Mouse (Mus musculus) MEL (cell line): ENCODE measurements around the gene Enc1. TPM values are rescaled to one million over a fixed set of nuclear protein-coding genes. Genes with fewer than 3 reads are reported as not detected.

Experiments
- DNase-seq: peaks from one replicate; pipeline ENCODE4 v3.0.0; 2011; ENCODE audit warnings: low read depth, low spot score
- H3K27ac ChIP-seq: 2 replicates; pipeline ENCODE4 v1.5.1; 2012; ENCODE audit warnings: low read depth, mild to moderate bottlenecking, control low read depth, low read length, moderate library complexity; ENCODE audit not compliant: control insufficient read depth
- H3K27me3 ChIP-seq, 2 experiments: fragments of 150-350 bp in 1 of 2; sonication (generic) in 1 of 2; 2 replicates each; pipeline ENCODE4 v1.6.1; 2012; ENCODE audit warnings: low read length in 2 of 2, mild to moderate bottlenecking in 2 of 2, improper control_type of control experiment in 1 of 2, moderate library complexity in 1 of 2; ENCODE audit not compliant: insufficient read depth in 2 of 2, control insufficient read depth in 1 of 2
- H3K36me3 ChIP-seq, 2 experiments: 2 replicates each; pipeline ENCODE4 v1.6.1; 2012 to 2014; ENCODE audit warnings: low read length in 2 of 2, improper control_type of control experiment in 1 of 2, inconsistent platforms in 1 of 2, mild to moderate bottlenecking in 1 of 2; ENCODE audit not compliant: insufficient read depth in 2 of 2, control insufficient read depth in 1 of 2
- H3K4me1 ChIP-seq, 2 experiments: fragments of 150-350 bp in 1 of 2; sonication (generic) in 1 of 2; 2 replicates each; pipeline ENCODE4 v1.6.1; 2012; ENCODE audit warnings: low read length in 2 of 2, improper control_type of control experiment in 1 of 2, mild to moderate bottlenecking in 1 of 2; ENCODE audit not compliant: insufficient read depth in 2 of 2, control insufficient read depth in 1 of 2
- H3K4me3 ChIP-seq, 2 experiments: fragments of 150-350 bp in 1 of 2; sonication (generic) in 1 of 2; 2 replicates each; pipeline ENCODE4 v1.5.1; 2012; ENCODE audit warnings: low read depth in 2 of 2, low read length in 2 of 2, mild to moderate bottlenecking in 2 of 2, moderate library complexity in 2 of 2, control low read depth in 1 of 2, improper control_type of control experiment in 1 of 2; ENCODE audit not compliant: control insufficient read depth in 1 of 2, insufficient read depth in 1 of 2
- H3K79me2 ChIP-seq: 2 replicates; pipeline ENCODE4 v1.6.1; 2012; ENCODE audit warnings: mild to moderate bottlenecking, low read length, moderate library complexity; ENCODE audit not compliant: control insufficient read depth, poor library complexity, insufficient read depth
- H3K9ac ChIP-seq: 2 replicates; pipeline ENCODE4 v1.6.1; 2012; ENCODE audit warnings: low read depth, mild to moderate bottlenecking, control low read depth, low read length, moderate library complexity; ENCODE audit not compliant: control insufficient read depth, poor library complexity, severe bottlenecking
- H3K9me3 ChIP-seq: fragments of 150-350 bp; sonication (generic); replicated peaks from 2 replicates; pipeline ENCODE4 v1.6.1; 2012; ENCODE audit warnings: mild to moderate bottlenecking, low read length, improper control_type of control experiment, moderate library complexity; ENCODE audit not compliant: insufficient read depth
- BHLHE40 ChIP-seq: IDR thresholded peaks from 2 replicates; pipeline ENCODE4 v1.6.1; 2012; ENCODE audit warnings: low read depth, mild to moderate bottlenecking, inconsistent platforms, low read length, improper control_type of control experiment, borderline replicate concordance
- CHD1 ChIP-seq: IDR thresholded peaks from 2 replicates; pipeline ENCODE4 v1.6.1; 2012; ENCODE audit warnings: low read depth, mild to moderate bottlenecking, inconsistent platforms, low read length, improper control_type of control experiment
- CTCF ChIP-seq, 3 experiments: IDR thresholded peaks in 2 of 3; conservative IDR thresholded peaks in 1 of 3; 2 replicates each; pipeline ENCODE4 v1.5.1; 2011 to 2012; ENCODE audit warnings: low read length in 3 of 3, low read depth in 2 of 3, mild to moderate bottlenecking in 2 of 3, improper control_type of control experiment in 1 of 3, inconsistent platforms in 1 of 3, mixed read lengths in 1 of 3, moderate library complexity in 1 of 3; ENCODE audit not compliant: control insufficient read depth in 1 of 3, insufficient read depth in 1 of 3, poor library complexity in 1 of 3, severe bottlenecking in 1 of 3
- EP300 ChIP-seq, 2 experiments: IDR thresholded peaks; 2 replicates each; pipeline ENCODE4 v1.6.1; 2011; ENCODE audit warnings: improper control_type of control experiment in 2 of 2, low read length in 2 of 2, low read depth in 1 of 2, mild to moderate bottlenecking in 1 of 2
- ETS1 ChIP-seq: IDR thresholded peaks from 2 replicates; pipeline ENCODE4 v1.6.1; 2012; ENCODE audit warnings: low read depth, mild to moderate bottlenecking, inconsistent platforms, low read length, improper control_type of control experiment, moderate library complexity
- GABPA ChIP-seq: IDR thresholded peaks from 2 replicates; pipeline ENCODE4 v1.6.1; 2012; ENCODE audit warnings: low read depth, mild to moderate bottlenecking, inconsistent platforms, low read length, improper control_type of control experiment, moderate library complexity
- GATA1 ChIP-seq: IDR thresholded peaks from 2 replicates; pipeline ENCODE4 v1.6.1; 2011; ENCODE audit warnings: low read depth, low read length, improper control_type of control experiment
- HCFC1 ChIP-seq: IDR thresholded peaks from 2 replicates; pipeline ENCODE4 v1.6.1; 2012; ENCODE audit warnings: low read depth, mild to moderate bottlenecking, inconsistent platforms, low read length, improper control_type of control experiment, moderate library complexity
- MAFK ChIP-seq: IDR thresholded peaks from 2 replicates; pipeline ENCODE4 v1.6.1; 2011; ENCODE audit warnings: low read depth, mild to moderate bottlenecking, low read length, improper control_type of control experiment, borderline replicate concordance
- MAX ChIP-seq: IDR thresholded peaks from 2 replicates; pipeline ENCODE4 v1.6.1; 2011; ENCODE audit warnings: low read length, improper control_type of control experiment
- MAZ ChIP-seq: IDR thresholded peaks from 2 replicates; pipeline ENCODE4 v1.6.1; 2012; ENCODE audit warnings: low read depth, mild to moderate bottlenecking, inconsistent platforms, low read length, improper control_type of control experiment
- MXI1 ChIP-seq: IDR thresholded peaks from 2 replicates; pipeline ENCODE4 v1.6.1; 2011; ENCODE audit warnings: mild to moderate bottlenecking, low read depth, low read length, improper control_type of control experiment
- NELFE ChIP-seq: IDR thresholded peaks from 2 replicates; pipeline ENCODE4 v1.6.1; 2011; ENCODE audit warnings: low read depth, low read length, improper control_type of control experiment
- NRF1 ChIP-seq: IDR thresholded peaks from 2 replicates; pipeline ENCODE4 v1.6.1; 2014; ENCODE audit warnings: low read depth, mild to moderate bottlenecking, inconsistent platforms, low read length, improper control_type of control experiment, moderate library complexity; ENCODE audit not compliant: poor library complexity, insufficient read depth, severe bottlenecking
- POLR2A ChIP-seq, 2 experiments: IDR thresholded peaks; 2 replicates each; pipeline ENCODE4 v1.6.1; 2011 to 2012; ENCODE audit warnings: low read length in 2 of 2, mild to moderate bottlenecking in 2 of 2, control low read depth in 1 of 2, improper control_type of control experiment in 1 of 2, low read depth in 1 of 2, moderate library complexity in 1 of 2; ENCODE audit not compliant: control insufficient read depth in 1 of 2, insufficient read depth in 1 of 2, poor library complexity in 1 of 2
- POLR2AphosphoS2 ChIP-seq: IDR thresholded peaks from 2 replicates; pipeline ENCODE4 v1.6.1; 2011; ENCODE audit warnings: low read length, improper control_type of control experiment
- RAD21 ChIP-seq: IDR thresholded peaks from 2 replicates; pipeline ENCODE4 v1.6.1; 2011; ENCODE audit warnings: mild to moderate bottlenecking, low read depth, low read length, improper control_type of control experiment
- RCOR1 ChIP-seq: IDR thresholded peaks from 2 replicates; pipeline ENCODE4 v1.6.1; 2012; ENCODE audit warnings: low read depth, mild to moderate bottlenecking, inconsistent platforms, low read length, improper control_type of control experiment
- SIN3A ChIP-seq: IDR thresholded peaks from 2 replicates; pipeline ENCODE4 v1.6.1; 2012; ENCODE audit warnings: low read length, improper control_type of control experiment, inconsistent platforms
- SMC3 ChIP-seq: IDR thresholded peaks from 2 replicates; pipeline ENCODE4 v1.6.1; 2011; ENCODE audit warnings: low read depth, low read length, improper control_type of control experiment
- TBP ChIP-seq: IDR thresholded peaks from 2 replicates; pipeline ENCODE4 v1.8.0; 2011; ENCODE audit warnings: low read depth, low read length, improper control_type of control experiment
- UBTF ChIP-seq: IDR thresholded peaks from 2 replicates; pipeline ENCODE4 v1.6.1; 2012; ENCODE audit warnings: low read depth, mild to moderate bottlenecking, inconsistent platforms, low read length, improper control_type of control experiment, moderate library complexity, borderline replicate concordance; ENCODE audit not compliant: insufficient read depth
- ZC3H11A ChIP-seq: IDR thresholded peaks from 2 replicates; pipeline ENCODE4 v1.6.1; 2012; ENCODE audit warnings: low read depth, mild to moderate bottlenecking, inconsistent platforms, low read length, improper control_type of control experiment
- ZKSCAN1 ChIP-seq: IDR thresholded peaks from 2 replicates; pipeline ENCODE4 v1.6.1; 2012; ENCODE audit warnings: low read depth, mild to moderate bottlenecking, inconsistent platforms, low read length, improper control_type of control experiment, moderate library complexity
- ZMIZ1 ChIP-seq: IDR thresholded peaks from 2 replicates; pipeline ENCODE4 v1.6.1; 2012; ENCODE audit warnings: low read depth, mild to moderate bottlenecking, inconsistent platforms, low read length, improper control_type of control experiment, moderate library complexity
- polyA plus RNA-seq, 2 experiments: library from polyadenylated mRNA; stranded (reverse) in 1 of 2; unstranded in 1 of 2; fragments of >175 nt in 1 of 2; fragments of >200 nt in 1 of 2; gene quantifications; 2 replicates each; pipeline versions ENCODE4 v1.2.1 to v1.2.4; 2012; ENCODE audit warnings: low replicate concordance in 2 of 2, low read depth in 1 of 2; ENCODE audit not compliant: insufficient read length in 2 of 2, insufficient read depth in 1 of 2, missing spikeins in 1 of 2
- total RNA-seq: library from RNA; depleted of rRNA; stranded (reverse); fragments of 300-350 nt; gene quantifications from 2 replicates; pipeline ENCODE4 v1.2.3, GENCODE M21; 2012

Enc1 gene
- total and polyA plus RNA-seq, 3 experiments, result not detected

DNA sequence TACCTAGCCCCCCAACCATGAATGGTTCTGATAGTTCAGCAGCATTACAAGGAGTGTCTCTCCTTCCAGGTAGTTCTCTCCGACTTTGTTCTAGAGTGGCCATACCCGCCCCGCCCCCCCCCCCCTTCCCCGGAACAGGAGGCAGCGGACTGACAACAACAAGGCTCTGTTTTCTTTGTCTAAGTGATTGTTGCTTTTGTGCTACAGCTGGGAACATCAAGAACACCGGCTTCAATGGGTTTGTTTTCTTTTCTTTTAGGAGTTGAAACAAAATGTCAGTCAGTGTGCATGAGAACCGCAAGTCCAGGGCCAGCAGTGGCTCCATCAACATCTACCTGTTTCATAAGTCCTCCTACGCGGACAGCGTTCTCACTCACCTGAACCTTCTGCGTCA is 3.8 kb downstream of the Enc1 start (continued):
- TF ChIP-seq MXI1, result no peak

- Histone ChIP-seq H3K9ac (no peak overlapping the region), H3K4me3 (no peak overlapping the region), H3K79me2 (no peaks in the 10 kb centered on the region), H3K9me3 (no peaks in the 10 kb centered on the region), H3K27me3 (no peaks in the 10 kb centered on the region), H3K27ac (no peak overlapping the region), H3K36me3 (no peaks in the 10 kb centered on the region), H3K4me1 (no peaks in the 10 kb centered on the region)
- TF ChIP-seq MAFK (no peak), RAD21 (no peak), POLR2AphosphoS2 (no peak), CHD1 (no peak), BHLHE40 (no peak), ETS1 (no peak), GABPA (no peak)
- no peak for DNase-seq
These were observed 4.3 kb downstream of the Enc1 start for GRCm38 (mm10) chr13:97245157-97245556.

- no peaks in the 10 kb centered on the region for H3K79me2 ChIP-seq
- no peak overlapping the region for H3K27ac ChIP-seq
- H3K27me3 ChIP-seq, result no peaks in the 10 kb centered on the region
- no peak for TF ChIP-seq TBP
- TF ChIP-seq GABPA, result no peak
- no peak for TF ChIP-seq ZC3H11A
- no peak for TF ChIP-seq POLR2A (IDR thresholded peaks at IDR 0.05; ENCODE audit: control insufficient read depth in 1 of 2, insufficient read depth in 1 of 2, low read depth in 1 of 2, low read length in 2 of 2, poor library complexity in 1 of 2)
- no peak for TF ChIP-seq MAX
- no peak for TF ChIP-seq NELFE
- TF ChIP-seq ZKSCAN1, result no peak
- no peak for TF ChIP-seq NRF1
- TF ChIP-seq HCFC1, result no peak
- TF ChIP-seq MAZ, result no peak
- no peak for TF ChIP-seq SIN3A
- TF ChIP-seq EP300 (IDR thresholded peaks at IDR 0.05; ENCODE audit: low read depth in 1 of 2, low read length in 2 of 2), result no peak
- no peak for TF ChIP-seq RCOR1
- TF ChIP-seq GATA1, result no peak
- TF ChIP-seq CHD1, result no peak
- TF ChIP-seq ZMIZ1, result no peak
- TF ChIP-seq ETS1, result no peak
- no peak for TF ChIP-seq UBTF
- TF ChIP-seq CTCF (IDR thresholded peaks at IDR 0.05 in 2 of 3, conservative IDR thresholded peaks at IDR 0.05 in 1 of 3; ENCODE audit: control insufficient read depth in 1 of 3, insufficient read depth in 1 of 3, low read depth in 2 of 3, low read length in 3 of 3, poor library complexity in 1 of 3, severe bottlenecking in 1 of 3), result no peak
- TF ChIP-seq SMC3, result no peak
- TF ChIP-seq, all 39 proteins: peak for 0
- no peaks in the 10 kb centered on the region for H3K36me3 ChIP-seq
- H3K9ac ChIP-seq, result no peak overlapping the region
- no peaks in the 10 kb centered on the region for H3K4me1 ChIP-seq
- no peak overlapping the region for H3K4me3 ChIP-seq
- H3K9me3 ChIP-seq, result no peaks in the 10 kb centered on the region
- DNase-seq, result no peak
These were observed 5.3 kb downstream of the Enc1 start for GRCm38 (mm10) chr13:97246217-97246616.
